Mouse (Mus musculus): ENCODE measurements at regions not wholly inside any gene's neighbourhood (a gene's known extent, or its start where the extent isn't known, plus 50 kb on each side); places are given as distances from the start of the nearest gene placed in this dataset.

DNA sequence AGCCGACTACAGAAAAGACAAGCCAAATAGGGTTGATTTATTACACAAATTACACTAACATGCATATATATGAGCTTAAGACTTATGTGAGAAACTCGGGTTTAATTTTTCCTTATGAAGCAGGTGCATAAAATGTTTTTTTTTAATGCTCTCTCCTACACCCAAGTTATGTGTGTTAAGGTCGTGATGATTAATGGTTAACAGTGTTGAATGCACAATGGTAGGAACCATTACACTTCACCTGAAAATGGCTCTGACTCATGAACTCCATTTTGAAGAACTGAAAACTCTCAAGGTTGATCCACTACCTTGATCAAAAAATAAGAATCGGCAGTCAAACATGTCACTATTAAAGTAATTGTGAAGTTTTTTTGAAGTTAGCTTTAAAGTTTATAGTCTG, 59.4 kb upstream of the Ifne start:
- DNase-seq, result no peak

- no peak for DNase-seq
These were observed 58.7 kb upstream of the Ifne start for GRCm38 (mm10) chr4:88938712-88939032.

DNA sequence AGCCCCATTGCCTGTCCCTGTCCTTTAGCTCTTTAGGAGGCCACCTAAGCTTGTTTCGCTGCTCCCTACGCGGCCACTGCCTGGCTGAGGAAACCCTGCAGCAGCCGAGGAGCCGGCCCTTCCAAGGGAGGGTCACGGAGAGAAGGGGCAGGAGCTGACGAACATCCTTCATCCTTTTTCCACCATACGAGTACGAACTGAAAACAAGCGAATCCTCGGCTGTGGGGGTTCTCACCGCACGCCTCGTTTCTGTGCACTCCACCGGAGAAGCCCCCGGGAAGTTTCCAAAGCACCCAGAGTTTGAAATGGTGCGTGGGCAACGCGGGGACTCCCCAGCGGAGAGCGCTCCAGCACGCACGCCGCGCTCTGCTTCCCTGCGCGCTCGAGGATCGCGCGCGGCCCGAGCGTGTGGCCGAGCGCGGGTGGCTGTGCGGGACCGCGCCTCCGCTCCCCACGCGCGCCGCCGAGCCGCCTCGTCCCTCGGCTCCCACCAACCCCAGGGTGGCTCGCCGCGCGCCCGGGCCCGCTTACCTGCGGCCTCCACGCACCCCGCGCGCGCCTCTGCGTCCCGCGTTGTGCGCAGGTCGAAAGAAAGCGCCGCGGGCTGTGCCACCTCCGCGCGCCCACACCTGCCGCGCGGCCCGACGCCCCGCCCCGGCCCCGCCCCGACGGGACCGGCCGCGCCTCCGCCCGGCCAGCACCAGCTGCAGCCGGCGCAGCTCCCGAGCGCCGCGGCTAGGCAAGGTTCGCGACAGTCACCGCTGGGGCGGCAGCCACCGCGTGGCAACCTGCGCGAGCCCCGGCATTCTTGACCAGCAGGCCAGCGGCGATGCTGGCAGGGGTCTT, 58.1 kb upstream of the Ifne start:
- DNase-seq, result peak; percentile 66

DNA sequence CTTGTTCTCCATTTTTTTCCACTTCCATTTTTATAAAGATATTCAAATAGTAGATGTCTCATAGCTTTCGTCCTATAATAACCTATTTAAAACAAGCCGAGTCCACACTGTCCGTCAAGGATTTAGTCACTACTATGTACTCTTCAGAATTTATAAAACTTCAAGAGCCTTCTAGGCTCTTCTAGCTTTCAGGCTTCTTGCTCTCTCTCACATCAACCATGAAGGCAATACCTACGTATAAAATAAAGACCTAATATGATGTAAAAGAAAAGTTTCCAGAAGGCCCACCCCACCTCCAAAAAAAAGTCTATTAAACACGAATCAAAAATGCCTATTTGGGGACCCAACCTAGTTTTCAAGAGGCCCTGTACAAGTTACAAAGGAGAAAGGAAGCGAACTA, 57.0 kb upstream of the Ifne start:
- no peak for DNase-seq

DNA sequence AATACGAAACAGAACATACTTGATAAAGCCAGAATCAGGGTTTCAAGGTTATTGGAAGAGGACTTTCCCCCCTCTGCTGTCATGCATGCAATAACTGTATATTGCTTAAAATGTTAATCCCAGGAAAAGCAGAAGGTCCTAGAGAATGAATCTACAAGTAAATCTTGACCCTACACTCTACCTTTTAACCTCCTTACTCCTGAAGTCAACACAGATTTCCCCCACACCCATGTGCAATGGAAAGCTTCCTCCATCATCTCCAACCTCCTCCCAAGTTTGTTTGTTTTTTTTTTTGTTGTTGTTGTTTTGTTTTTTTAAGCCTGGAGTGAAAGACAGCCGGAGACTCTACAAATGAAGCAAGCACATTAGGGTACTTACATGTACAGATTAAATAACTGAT, 55.9 kb upstream of the Ifne start:
- DNase-seq, result no peak

DNA sequence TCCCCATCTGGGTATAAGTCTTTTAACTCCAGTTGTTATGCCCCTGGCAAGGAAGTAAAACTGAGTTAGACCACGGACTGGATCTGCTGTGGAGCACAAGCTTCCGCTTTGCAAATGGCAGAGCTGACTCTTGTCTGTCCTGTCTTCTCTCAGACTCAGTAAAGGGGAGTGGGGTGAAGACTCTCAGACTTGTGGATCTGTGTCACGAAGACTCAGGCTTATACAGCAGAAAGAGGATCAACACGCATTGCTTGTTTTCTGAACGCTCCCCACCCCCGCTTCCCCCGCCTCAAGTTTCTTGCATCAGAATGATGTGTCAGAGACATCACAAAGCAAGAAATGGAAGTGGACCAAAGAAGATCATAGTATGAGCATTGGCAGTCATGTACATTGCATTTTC, 55.3 kb upstream of the Ifne start:
- no peak for DNase-seq

GRCm38 (mm10) chr4:88934266-88935025, 54.4 kb upstream of the Ifne start:
- no peak for DNase-seq

- no peak for DNase-seq
These were observed 51.2 kb upstream of the Ifne start for GRCm38 (mm10) chr4:88931217-88931616.

Measured in kidney, postnatal 10 days (tissue).